Mouse (Mus musculus) midbrain, embryonic 12.5 days (tissue): Measurements from ENCODE around the gene Mfn1. TPM values are rescaled to one million over a fixed set of nuclear protein-coding genes. Genes with fewer than 3 reads are reported as not detected.

Experiments
- ATAC-seq: fragments of 200-750 bp; cut with Nextera tagmentation; 2 replicates; pipeline ENCODE4 v1.8.0; 2017; ENCODE audit warnings: low read depth, moderate TSS enrichment, moderate library complexity; ENCODE audit not compliant: low FRiP score
- H3K27ac ChIP-seq: fragments of 300-500 bp; sonication (generic); replicated peaks from 2 replicates; pipeline ENCODE4 v1.5.1; 2016; ENCODE audit warnings: mild to moderate bottlenecking
- H3K27me3 ChIP-seq: fragments of 300-500 bp; sonication (generic); 2 replicates; pipeline ENCODE4 v1.6.1; 2016; ENCODE audit warnings: mild to moderate bottlenecking
- H3K36me3 ChIP-seq: fragments of 300-500 bp; sonication (generic); 2 replicates; pipeline ENCODE4 v1.6.1; 2016
- H3K4me1 ChIP-seq: fragments of 300-500 bp; sonication (generic); 2 replicates; pipeline ENCODE4 v1.6.1; 2016
- H3K4me2 ChIP-seq: fragments of 300-500 bp; sonication (generic); replicated peaks from 2 replicates; pipeline ENCODE4 v1.6.1; 2016; ENCODE audit warnings: mild to moderate bottlenecking, moderate library complexity
- H3K4me3 ChIP-seq: fragments of 300-500 bp; sonication (generic); 2 replicates; pipeline ENCODE4 v1.5.1; 2016; ENCODE audit warnings: mild to moderate bottlenecking
- H3K9ac ChIP-seq: fragments of 300-500 bp; sonication (generic); replicated peaks from 2 replicates; pipeline ENCODE4 v1.6.1; 2016; ENCODE audit warnings: mild to moderate bottlenecking, moderate library complexity
- H3K9me3 ChIP-seq: fragments of 300-500 bp; sonication (generic); 2 replicates; pipeline ENCODE4 v1.6.1; 2016; ENCODE audit warnings: mild to moderate bottlenecking
- WGBS: fragments of 180-500 bp; shearing (Covaris S2); methylation state at CpG from one replicate; pipeline ENCODE4 v1.1.7; 2016; 5-methylcytosine and 5-hydroxymethylcytosine counted together
- polyA plus RNA-seq: library from polyadenylated mRNA; unstranded; fragments of >200 nt; fragmentation: Nextera tagmentation; extraction: Ambion mirVana; gene quantifications from 2 replicates; pipeline ENCODE4 v1.2.1, GENCODE M21; 2016

Gene Mfn1
- polyA plus RNA-seq, 1 experiment from 2014 or later: 41.4 TPM

DNA sequence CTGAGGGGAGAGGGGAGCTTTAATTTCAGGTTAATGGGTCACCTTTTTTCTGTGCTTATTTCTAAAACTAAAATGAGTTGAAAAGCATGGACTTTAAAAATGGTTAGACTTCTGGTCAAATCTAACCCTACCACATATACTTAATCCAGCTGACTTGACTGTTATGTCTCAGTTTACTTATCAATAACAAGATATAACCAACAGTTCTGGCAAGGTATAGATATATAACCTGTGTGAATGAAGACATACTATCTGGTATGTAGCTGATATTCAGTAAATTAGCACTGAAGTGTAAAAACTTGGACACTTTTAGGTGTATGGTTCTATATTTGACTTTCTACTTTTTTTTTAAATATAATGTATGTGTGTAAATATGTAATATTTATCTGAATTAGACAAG lies 15.7 kb upstream of the Mfn1 start:
- no peak for ATAC-seq
- H3K27ac ChIP-seq: no peak overlapping the region
- no peak overlapping the region for H3K4me3 ChIP-seq
- H3K4me2 ChIP-seq: no peak overlapping the region
- H3K9ac ChIP-seq: no peak overlapping the region
- no peaks in the 10 kb centered on the region for H3K27me3 ChIP-seq
- no peaks in the 10 kb centered on the region for H3K9me3 ChIP-seq
- peaks cover 24% of the 10 kb centered on the region for H3K4me1 ChIP-seq
- peaks cover 32% of the 10 kb centered on the region for H3K36me3 ChIP-seq

DNA sequence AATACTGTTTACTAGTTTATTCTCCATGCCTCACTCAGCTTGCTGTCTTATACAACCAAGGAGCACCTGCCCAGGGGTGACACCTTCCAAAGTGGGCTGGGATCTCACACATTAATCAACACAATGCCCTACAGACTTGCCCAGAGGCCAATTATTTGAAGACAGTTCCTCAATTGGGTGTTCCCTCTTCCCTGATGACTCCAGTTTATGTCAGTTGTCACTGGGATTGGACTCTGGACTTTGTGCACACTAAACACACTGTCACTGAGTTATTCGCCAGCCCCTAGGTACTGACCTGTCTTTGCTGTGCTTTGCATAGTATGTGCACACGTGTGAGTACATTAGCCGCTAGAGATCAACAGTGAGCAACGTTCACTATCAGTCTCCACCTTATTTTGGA lies 2.1 kb upstream of the Mfn1 start:
- Histone ChIP-seq H3K9ac (no peak overlapping the region), H3K9me3 (no peaks in the 10 kb centered on the region), H3K27me3 (no peaks in the 10 kb centered on the region), H3K4me2 (no peak overlapping the region), H3K36me3 (peaks cover 18% of the 10 kb centered on the region), H3K27ac (no peak overlapping the region), H3K4me3 (no peak overlapping the region), H3K4me1 (peaks cover 3% of the 10 kb centered on the region)
- no peak for ATAC-seq
- WGBS: 91% methylated on average over 4 of the region's 4 CpGs

DNA sequence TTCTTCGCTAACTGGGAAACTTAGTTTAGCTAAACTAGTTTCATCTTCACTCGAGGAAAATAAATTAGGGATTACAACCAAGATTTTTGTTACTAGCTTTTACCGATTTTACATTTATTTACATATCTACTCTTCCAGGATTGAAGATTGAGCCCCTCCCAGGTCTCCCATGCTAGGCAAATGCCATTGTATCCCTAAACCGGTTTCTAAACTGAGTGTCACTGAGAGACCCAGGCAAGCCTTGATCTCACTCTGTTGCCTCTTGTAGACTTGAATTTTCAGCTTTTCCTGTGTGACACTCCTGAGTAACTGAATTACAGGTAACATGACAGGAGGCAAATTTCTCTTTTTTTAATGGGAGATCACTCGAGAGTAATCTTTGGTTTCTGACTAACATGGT lies 776 bp downstream of the Mfn1 start:
- Histone ChIP-seq H3K4me1 (peaks cover 3% of the 10 kb centered on the region), H3K36me3 (peaks cover 8% of the 10 kb centered on the region), H3K4me3 (peak overlapping the region; percentile 83), H3K9ac (no peak overlapping the region; the same call in 1 of the 2 replicates), H3K4me2 (peak overlapping the region; percentile 75), H3K9me3 (no peaks in the 10 kb centered on the region), H3K27ac (no peak overlapping the region), H3K27me3 (no peaks in the 10 kb centered on the region)
- WGBS: 15% methylated on average over 5 of the region's 5 CpGs
- no peak for ATAC-seq

DNA sequence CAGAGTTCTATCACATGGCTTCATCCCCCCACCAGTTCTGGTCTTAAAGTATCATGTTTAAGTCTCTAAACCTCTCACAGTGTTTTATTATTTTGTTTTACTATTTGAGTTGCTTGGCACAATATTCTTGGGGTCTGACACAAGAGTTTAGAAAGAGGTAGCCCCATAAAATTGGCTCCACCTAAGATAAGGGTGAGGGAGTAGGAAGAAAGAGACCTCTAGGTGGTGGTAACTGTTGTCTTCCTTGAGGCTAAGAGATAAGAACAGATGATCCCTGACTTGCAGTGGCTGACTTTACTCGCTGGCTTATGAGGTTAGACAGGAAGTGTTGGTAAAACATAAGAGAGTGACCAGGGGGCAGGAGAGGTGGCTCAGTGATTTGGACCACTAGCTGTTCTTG lies 6.4 kb downstream of the Mfn1 start:
- Histone ChIP-seq H3K4me3 (no peak overlapping the region), H3K4me2 (no peak overlapping the region), H3K36me3 (peaks cover 39% of the 10 kb centered on the region), H3K27me3 (no peaks in the 10 kb centered on the region), H3K9ac (no peak overlapping the region), H3K9me3 (no peaks in the 10 kb centered on the region), H3K27ac (no peak overlapping the region), H3K4me1 (no peaks in the 10 kb centered on the region; the same call in 1 of the 2 replicates)
- no peak for ATAC-seq
- 90% methylated on average over 1 of the region's 1 CpGs for WGBS

DNA sequence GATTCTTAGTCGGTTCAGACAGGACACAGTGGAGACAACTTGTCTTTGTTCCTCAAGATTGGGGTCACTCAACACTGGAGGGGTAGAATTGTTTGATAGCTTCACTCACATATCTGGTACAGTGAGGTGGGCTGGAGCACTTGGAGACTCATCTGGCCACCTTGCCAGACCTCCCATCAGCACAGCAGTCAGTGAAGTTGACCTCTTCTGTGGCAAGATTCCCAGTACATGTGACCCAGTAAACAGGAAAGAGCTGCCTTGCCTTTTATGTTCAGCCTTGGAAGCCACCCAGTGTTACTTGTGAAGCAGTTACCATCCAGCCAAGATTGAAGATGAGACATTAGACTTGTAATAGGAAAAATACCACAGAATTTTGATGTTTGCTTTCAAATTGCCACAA lies 8.3 kb downstream of the Mfn1 start:
- no peak for ATAC-seq
- H3K27ac ChIP-seq: no peak overlapping the region
- H3K36me3 ChIP-seq: peaks cover 39% of the 10 kb centered on the region
- H3K4me2 ChIP-seq: no peak overlapping the region
- no peaks in the 10 kb centered on the region; the same call in 1 of the 2 replicates for H3K4me1 ChIP-seq
- WGBS: 69% methylated on average over 1 of the region's 1 CpGs
- H3K4me3 ChIP-seq: no peak overlapping the region
- no peaks in the 10 kb centered on the region for H3K27me3 ChIP-seq
- no peaks in the 10 kb centered on the region for H3K9me3 ChIP-seq
- no peak overlapping the region for H3K9ac ChIP-seq

DNA sequence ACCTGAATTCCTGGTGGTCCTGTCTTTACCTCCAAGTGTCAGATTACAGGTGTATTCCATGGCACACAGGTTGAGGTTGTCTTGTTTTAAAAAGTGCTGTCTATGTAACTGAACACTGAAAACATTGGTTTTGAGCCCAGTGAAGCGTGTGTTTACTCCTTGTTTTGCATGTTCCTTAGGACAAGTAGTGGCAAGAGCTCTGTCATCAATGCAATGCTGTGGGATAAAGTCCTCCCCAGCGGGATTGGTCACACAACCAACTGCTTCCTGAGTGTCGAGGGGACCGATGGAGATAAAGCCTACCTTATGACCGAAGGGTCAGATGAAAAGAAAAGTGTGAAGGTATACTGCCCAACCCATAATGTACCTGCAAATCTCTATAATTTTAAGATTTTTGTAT lies 8.8 kb downstream of the Mfn1 start:
- no peaks in the 10 kb centered on the region for H3K27me3 ChIP-seq
- H3K27ac ChIP-seq: no peak overlapping the region
- no peak for ATAC-seq
- no peaks in the 10 kb centered on the region for H3K9me3 ChIP-seq
- H3K4me2 ChIP-seq: no peak overlapping the region
- H3K36me3 ChIP-seq: peaks cover 39% of the 10 kb centered on the region
- H3K9ac ChIP-seq: no peak overlapping the region
- 93% methylated on average over 5 of the region's 5 CpGs for WGBS
- no peaks in the 10 kb centered on the region; the same call in 1 of the 2 replicates for H3K4me1 ChIP-seq
- no peak overlapping the region for H3K4me3 ChIP-seq

DNA sequence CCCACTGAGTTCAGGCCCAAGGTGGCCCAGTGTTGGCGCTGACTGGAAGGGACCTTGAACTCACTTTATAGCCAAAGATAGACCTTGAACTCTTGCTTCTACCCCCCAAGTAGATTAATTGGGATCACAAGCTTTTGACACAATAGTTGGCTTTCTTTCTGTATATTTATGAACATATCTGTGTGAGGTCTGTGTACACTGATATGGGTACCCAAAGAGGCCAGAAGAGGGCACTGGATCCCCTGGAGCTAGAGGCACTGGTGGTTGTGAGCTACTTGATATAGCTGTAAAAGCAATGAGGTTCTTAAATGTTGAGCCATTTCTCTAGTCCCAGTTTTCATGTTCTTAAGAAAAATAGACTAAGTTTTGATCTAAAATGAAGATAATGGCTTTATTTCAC lies 23.8 kb downstream of the Mfn1 start:
- H3K4me2 ChIP-seq: no peak overlapping the region
- H3K4me3 ChIP-seq: no peak overlapping the region
- H3K9ac ChIP-seq: no peak overlapping the region
- ATAC-seq: no peak
- no peak overlapping the region for H3K27ac ChIP-seq
- 100% methylated on average over 1 of the region's 1 CpGs for WGBS
- no peaks in the 10 kb centered on the region for H3K4me1 ChIP-seq
- no peaks in the 10 kb centered on the region for H3K27me3 ChIP-seq
- peaks cover 43% of the 10 kb centered on the region for H3K36me3 ChIP-seq
- no peaks in the 10 kb centered on the region for H3K9me3 ChIP-seq

DNA sequence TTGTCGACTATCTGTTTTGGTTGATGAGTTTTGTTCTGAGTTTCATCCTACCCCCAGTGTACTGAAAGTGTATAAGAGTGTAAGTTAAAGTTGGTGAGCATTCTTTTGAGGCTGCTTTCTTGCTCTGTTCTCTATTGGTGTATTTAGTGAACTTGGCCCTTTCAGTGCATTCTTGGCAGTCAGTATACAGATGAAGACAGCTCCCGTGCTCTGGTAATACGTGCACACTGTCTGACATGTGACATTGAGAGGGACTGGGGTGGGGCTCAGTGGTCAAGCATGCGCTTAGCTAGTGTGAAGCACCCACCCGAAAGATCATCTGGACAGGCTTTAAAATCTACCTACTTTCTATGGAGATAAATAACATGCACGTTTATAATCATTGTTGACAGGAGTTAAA lies 34.1 kb downstream of the Mfn1 start:
- no peak overlapping the region for H3K27ac ChIP-seq
- H3K36me3 ChIP-seq: peaks cover 43% of the 10 kb centered on the region
- H3K4me3 ChIP-seq: no peak overlapping the region
- no peak for ATAC-seq
- no peak overlapping the region for H3K9ac ChIP-seq
- H3K27me3 ChIP-seq: no peaks in the 10 kb centered on the region
- 94% methylated on average over 6 of the region's 6 CpGs for WGBS
- H3K9me3 ChIP-seq: no peaks in the 10 kb centered on the region
- H3K4me2 ChIP-seq: no peak overlapping the region
- no peaks in the 10 kb centered on the region for H3K4me1 ChIP-seq

DNA sequence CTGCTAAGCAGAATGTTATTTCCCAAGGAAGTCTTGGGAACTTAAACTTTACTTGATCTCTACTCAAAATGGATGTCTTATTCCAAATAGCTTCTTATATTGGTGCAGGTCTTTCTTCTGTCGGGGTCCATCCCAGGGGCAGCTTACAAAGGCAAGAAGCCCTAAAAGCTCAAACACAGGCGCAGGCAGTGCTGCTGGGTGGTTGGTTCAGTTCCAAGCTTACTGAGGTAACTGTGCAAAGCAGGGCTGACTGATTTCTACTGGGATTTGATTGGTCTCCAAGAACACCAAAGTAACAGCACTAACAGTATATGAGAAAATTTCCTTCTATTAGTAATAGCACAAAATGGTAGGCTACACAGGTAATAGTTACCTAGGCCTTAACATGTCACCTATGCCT lies 43.8 kb downstream of the Mfn1 start:
- Histone ChIP-seq H3K4me2 (no peak overlapping the region), H3K4me3 (no peak overlapping the region), H3K9ac (no peak overlapping the region), H3K4me1 (no peaks in the 10 kb centered on the region), H3K9me3 (no peaks in the 10 kb centered on the region), H3K27me3 (no peaks in the 10 kb centered on the region), H3K36me3 (peaks cover 54% of the 10 kb centered on the region), H3K27ac (no peak overlapping the region)
- 97% methylated on average over 2 of the region's 2 CpGs for WGBS
- ATAC-seq: no peak

DNA sequence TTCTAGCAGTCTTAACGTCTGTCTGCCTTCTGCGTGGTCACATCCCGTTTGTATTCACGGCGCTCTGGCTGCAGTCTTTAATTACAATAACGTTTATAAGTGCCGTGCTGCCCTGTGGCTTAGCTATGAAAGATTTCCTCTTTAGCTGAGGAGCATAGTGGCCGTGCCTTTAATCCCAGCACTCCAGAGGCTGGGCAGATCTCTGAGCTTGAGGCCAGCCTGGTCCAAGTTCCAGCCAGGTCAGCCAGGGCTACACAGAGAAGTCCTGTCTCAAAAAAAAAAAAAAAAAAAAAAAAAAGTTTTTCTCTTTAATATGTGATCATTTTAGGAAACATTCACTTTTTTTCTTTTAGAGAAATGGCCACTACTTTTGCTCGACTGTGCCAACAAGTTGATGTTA lies 44.6 kb downstream of the Mfn1 start:
- Histone ChIP-seq H3K27ac (no peak overlapping the region), H3K4me3 (no peak overlapping the region), H3K4me1 (no peaks in the 10 kb centered on the region), H3K27me3 (no peaks in the 10 kb centered on the region), H3K36me3 (peaks cover 48% of the 10 kb centered on the region), H3K4me2 (no peak overlapping the region), H3K9ac (no peak overlapping the region), H3K9me3 (no peaks in the 10 kb centered on the region)
- 42% methylated on average over 9 of the region's 9 CpGs for WGBS
- no peak for ATAC-seq

DNA sequence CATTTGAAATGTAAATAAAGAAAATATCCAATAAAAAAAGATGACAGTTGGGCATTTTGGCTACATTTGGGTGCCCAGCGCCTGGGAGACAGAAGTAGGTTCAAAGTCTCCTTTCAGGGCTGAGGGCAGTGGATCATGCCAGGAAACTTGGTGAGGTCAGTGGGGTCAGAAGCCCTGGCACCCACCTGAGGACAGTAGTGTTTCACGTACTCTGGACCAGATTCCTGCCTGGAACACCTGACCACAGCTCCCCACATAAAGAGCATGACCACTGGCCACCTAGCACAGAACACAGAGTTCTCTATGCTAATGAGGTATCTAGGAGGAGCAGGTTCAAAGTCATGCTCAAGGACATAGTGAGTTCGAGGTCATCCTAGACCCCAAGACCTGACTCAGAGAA lies 45.9 kb downstream of the Mfn1 start:
- ATAC-seq: no peak
- WGBS: 93% methylated on average over 3 of the region's 3 CpGs

DNA sequence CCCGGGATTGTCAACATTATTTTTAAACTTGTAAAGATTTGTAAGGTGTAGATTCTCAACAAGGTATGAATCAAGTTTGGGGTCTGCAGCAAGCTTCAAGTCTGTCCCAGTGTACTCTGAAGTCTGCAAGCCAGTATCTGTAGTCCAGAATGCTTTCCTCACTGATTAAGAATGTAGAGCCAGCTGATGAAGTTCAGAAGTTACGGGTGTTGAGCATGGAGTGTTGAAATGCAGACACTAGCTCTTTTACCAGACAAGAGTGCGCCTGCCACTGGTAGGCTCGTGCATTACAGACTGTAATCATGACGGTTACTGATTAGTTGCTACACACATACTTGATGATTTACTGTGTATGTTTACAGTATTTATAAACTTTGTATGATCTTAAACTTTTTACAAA lies 49.5 kb downstream of the Mfn1 start:
- no peak for ATAC-seq
- Histone ChIP-seq H3K4me1 (no peaks in the 10 kb centered on the region), H3K4me3 (no peak overlapping the region), H3K4me2 (no peak overlapping the region), H3K9ac (no peak overlapping the region), H3K9me3 (no peaks in the 10 kb centered on the region), H3K36me3 (peaks cover 44% of the 10 kb centered on the region), H3K27ac (no peak overlapping the region), H3K27me3 (no peaks in the 10 kb centered on the region)
- WGBS: 90% methylated on average over 5 of the region's 5 CpGs

More for the DNA sequence above, 45.9 kb downstream of the Mfn1 start:
- Histone ChIP-seq H3K4me1 (no peaks in the 10 kb centered on the region), H3K27ac (no peak overlapping the region), H3K27me3 (no peaks in the 10 kb centered on the region), H3K4me2 (no peak overlapping the region), H3K9ac (no peak overlapping the region), H3K9me3 (no peaks in the 10 kb centered on the region), H3K36me3 (peaks cover 37% of the 10 kb centered on the region), H3K4me3 (no peak overlapping the region)

DNA sequence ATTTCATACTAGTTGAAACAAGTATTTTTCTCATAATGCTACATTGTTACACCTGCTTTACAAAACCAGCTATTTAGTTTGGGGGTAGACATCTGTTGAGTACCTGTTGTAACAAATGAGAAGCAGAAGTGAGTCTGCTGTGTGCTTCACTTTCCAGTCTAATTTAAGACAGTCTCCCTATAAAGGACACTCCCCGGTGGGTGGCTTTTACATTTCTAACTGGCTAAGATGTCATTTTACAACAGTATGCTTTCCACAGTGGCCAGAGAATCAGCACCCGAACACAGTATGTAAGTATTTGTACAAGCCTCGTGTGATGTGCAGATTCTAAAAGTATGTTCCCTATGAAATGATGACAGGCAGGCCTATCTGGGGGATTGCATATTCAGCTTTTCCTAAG lies 51.5 kb downstream of the Mfn1 start:
- Histone ChIP-seq H3K27me3 (no peaks in the 10 kb centered on the region), H3K9ac (no peak overlapping the region), H3K4me3 (no peak overlapping the region), H3K4me1 (no peaks in the 10 kb centered on the region), H3K4me2 (no peak overlapping the region), H3K36me3 (peaks cover 27% of the 10 kb centered on the region), H3K9me3 (no peaks in the 10 kb centered on the region), H3K27ac (no peak overlapping the region)
- ATAC-seq: no peak
- 88% methylated on average over 3 of the region's 3 CpGs for WGBS
